Mouse (Mus musculus): ENCODE data around the gene Acbd3.

The Acbd3 gene

GRCm38 (mm10) chr1:180762679-180763078, 36.8 kb downstream of the Acbd3 start:
- DNase-seq, result no peak

DNA sequence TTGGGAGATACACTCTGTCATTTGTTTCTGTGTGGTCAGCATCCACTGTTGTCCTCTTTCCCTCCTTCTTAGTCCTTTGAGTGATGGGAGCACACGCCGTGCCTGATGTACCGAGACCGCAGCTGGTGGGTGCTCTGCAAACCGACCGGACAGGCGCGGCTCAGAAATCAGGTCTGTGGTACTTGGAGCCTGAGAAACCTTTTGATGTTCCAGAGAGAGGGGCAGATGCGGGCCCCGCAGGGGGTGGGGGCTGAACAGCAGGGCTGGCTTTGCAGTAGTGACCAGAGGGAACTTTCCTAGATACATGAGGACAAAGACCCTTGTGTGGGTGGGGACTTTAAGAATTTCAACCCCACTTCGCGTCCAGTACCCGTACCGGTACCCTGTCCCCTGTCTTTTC, 37.5 kb downstream of the Acbd3 start:
- DNase-seq, result no peak

DNA sequence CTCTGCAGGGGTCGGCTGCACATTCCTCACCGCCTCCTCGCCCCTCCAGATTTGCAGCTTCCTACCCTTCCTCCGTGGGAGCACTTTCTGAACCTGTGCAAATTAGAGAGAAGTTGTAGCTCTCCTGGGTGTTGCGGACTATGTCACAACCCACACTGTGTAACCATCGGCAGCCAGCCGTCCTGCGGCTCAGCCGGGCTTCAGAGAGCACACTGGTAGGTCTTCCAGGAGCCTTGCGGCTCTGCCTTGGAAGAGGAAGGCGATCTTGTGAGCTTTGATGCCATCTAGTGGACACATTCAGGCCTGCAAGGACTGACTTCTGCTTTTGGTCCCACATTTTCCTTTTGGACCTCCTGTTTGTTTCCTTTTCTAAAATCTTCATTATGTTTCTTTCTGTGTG, 38.0 kb downstream of the Acbd3 start:
- DNase-seq, result peak; percentile 86

GRCm38 (mm10) chr1:180765393-180765792, 39.5 kb downstream of the Acbd3 start:
- DNase-seq, result no peak

DNA sequence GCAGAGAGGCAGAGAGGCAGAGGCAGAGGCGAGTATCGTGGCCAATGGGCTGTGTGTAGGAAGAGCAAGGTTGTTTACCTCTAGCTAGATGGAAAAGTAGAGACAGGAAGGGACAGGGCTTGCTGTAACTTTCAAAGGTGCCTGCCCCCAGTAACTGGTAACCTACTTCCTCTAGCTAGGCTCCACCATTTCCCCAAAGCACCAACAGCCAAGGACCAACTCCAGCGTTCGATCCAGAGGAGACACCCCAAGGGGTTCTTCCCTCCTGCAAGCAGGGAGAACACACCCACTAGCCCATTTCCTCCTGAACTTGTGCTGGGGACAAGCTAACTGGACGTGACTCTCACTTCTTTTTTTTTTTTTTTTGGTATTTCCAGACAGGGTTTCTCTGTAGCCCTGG, 40.7 kb downstream of the Acbd3 start:
- no peak for DNase-seq

GRCm38 (mm10) chr1:180767541-180768333, 41.9 kb downstream of the Acbd3 start:
- DNase-seq, result no peak

GRCm38 (mm10) chr1:180768334-180769168, 42.7 kb downstream of the Acbd3 start:
- DNase-seq, result peak; percentile 88

GRCm38 (mm10) chr1:180771306-180771705, 45.5 kb downstream of the Acbd3 start:
- DNase-seq, result no peak

DNA sequence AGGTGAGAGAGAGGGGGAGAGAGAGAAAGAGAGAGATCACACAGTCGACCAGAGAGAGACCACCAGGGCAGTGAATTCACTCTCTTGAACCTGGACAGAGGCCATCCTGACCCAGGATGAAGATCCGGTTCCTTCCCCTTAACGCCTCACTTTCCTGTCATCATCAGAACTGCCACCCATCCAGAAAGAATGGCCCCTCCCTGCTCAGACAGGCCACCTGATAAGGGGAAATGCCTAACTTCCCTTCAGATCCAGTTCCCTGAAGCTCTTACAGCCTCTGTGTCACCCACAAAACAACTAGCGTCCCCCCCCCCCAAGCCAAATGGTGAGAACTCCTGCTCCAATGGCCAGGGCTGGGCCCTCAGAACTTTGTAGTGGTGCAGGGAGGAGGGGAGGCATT, 45.9 kb downstream of the Acbd3 start:
- DNase-seq, result no peak

GRCm38 (mm10) chr1:180772291-180772690, 46.4 kb downstream of the Acbd3 start:
- no peak for DNase-seq

DNA sequence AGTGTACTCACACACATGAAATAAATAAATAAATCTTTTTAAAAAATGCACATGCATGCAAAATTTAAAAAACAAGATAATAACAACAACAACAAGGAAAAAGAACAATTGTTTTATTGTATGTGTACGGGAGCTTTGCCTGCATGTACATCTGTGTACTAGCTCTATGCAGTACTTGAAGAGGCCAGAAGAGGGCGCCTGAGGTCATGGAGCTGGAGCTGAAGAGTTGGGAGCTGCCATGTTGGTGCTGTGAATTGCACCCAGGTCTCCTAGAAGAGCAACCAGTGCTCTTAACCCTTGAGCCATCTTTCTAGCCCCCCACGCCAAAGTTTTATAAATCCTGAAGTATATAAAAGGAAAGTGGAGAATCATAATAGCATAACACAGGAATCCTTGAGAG, 48.8 kb downstream of the Acbd3 start:
- no peak for DNase-seq

GRCm38 (mm10) chr1:180775317-180775716, 49.5 kb downstream of the Acbd3 start:
- DNase-seq, result no peak

- DNase-seq, result no peak
Measured at GRCm38 (mm10) chr1:180775849-180776493, 50.1 kb downstream of the Acbd3 start.

DNA sequence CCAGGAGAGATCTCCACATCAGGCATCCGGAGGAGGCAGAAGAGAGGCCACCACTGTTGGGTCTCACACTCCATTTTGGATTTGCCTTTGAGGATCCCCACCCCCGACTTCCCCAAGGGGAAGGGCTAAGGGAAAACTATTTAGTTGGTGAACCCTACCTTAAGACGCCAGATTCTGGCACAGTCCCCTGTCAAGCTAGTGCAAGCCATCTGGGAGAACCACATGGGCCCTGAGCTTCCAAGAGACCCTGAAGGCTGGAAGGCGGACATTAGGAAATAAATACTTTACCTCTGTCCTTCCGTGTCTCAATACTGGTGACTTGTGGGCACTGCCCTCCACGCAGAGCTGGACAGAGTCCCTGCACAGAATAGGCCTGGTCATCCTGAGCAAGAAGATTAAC, 50.7 kb downstream of the Acbd3 start:
- no peak for DNase-seq

DNA sequence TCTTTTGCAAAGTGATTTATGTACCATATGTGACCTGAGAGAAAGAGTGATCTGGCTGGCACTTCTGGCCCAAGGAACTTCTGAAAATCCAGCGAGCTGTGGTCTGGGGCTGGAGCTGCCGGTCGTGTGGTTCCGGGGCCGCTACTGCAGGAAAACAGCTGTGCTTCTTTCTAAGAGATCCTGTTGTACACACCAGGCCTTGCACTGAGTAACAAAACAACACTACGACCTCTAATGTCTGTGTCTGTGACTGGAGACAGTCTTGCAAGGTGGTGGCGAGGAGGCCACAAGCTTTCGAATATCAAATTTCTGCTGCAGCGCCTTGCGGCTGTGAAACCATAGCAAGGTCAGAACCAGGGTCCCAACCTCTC, 51.4 kb downstream of the Acbd3 start:
- no peak for DNase-seq

GRCm38 (mm10) chr1:180777660-180778402, 52.0 kb downstream of the Acbd3 start:
- DNase-seq, result peak; percentile 90

GRCm38 (mm10) chr1:180778403-180778754, 52.5 kb downstream of the Acbd3 start:
- no peak for DNase-seq

GRCm38 (mm10) chr1:180778941-180779340, 53.1 kb downstream of the Acbd3 start:
- no peak for DNase-seq

DNA sequence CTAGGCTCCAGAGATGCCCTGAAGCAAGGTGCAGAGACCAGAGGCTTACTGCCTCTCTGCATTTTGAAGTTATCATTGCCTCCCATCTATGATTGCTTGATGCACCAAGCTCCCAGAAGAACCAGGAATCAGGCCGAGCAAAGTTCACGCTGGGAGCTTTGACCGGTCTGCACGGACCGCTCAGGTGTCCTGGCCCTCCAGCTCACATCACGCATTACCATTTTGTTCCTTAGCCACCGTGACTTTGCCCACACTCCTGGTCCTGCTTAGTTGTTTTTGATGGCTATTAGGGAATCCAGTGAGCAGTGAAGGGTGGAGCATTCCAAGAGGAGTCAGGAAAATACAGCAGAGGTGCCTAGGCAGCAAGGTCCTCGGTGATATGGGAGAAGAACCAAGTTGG, 54.4 kb downstream of the Acbd3 start:
- no peak for DNase-seq

DNA sequence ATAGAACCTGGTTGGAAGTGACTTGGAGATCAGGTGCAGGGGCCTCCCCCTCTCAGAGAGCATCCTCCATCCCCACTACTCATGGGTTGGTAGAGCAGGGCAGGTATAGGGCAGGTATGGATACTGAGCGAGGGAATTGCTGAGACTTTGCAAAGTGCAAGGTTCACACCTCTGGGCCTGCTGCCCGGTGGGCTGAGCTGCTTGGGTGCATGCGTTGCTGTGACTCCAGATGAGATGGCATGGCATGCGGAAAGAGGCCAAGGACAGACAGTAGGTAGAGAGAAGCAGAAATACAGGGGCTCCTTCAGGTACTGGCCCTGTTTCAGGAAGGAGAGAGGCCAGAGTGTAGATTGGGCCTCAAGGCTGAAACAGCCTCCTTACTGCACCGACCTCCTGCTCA, 55.4 kb downstream of the Acbd3 start:
- peak; percentile 58 for DNase-seq

DNA sequence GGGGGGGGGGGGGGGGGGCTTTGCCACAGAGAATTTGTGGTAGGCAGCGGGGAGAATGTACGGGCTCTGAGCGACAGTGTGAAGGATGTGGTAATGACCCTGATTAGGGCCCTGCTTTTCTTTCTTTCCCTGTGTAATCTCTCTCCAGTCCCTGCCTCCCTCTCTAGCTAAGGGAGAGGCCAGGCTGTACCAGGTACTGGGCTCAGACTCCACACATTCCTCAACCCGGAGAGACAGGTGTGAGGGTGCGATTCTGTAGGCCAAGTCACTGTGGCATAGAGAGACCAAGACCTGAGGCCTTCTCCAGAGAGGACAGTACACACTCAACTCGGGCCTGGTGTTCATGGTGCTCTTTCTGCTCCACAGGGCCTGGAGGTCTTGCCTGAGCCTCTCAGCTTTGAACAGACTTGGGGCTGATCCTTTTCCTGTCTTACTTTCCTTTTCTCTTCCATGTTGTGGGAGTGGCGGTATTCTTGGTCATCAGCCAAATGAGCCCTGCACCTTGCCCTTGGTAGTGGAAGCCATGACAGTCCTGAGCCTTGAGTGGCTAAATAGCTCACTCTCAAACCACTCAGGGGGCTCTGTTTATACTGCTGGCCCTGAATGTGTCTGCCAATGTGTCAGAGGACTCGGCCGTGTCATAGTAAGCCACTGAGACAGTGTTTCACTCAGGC, 57.2 kb downstream of the Acbd3 start:
- no peak for DNase-seq

- DNase-seq, result no peak
Measured at GRCm38 (mm10) chr1:180783580-180783928, 57.7 kb downstream of the Acbd3 start.

Measured in kidney, adult 18-20 months (tissue).